Mouse (Mus musculus): ENCODE data around the gene Dpt. TPM values are rescaled to one million over a fixed set of nuclear protein-coding genes. Genes with fewer than 3 reads are reported as not detected.

Dpt gene
- total and polyA plus RNA-seq, 2 experiments from 2014 or later = 0.40 TPM; not detected in 1

DNA sequence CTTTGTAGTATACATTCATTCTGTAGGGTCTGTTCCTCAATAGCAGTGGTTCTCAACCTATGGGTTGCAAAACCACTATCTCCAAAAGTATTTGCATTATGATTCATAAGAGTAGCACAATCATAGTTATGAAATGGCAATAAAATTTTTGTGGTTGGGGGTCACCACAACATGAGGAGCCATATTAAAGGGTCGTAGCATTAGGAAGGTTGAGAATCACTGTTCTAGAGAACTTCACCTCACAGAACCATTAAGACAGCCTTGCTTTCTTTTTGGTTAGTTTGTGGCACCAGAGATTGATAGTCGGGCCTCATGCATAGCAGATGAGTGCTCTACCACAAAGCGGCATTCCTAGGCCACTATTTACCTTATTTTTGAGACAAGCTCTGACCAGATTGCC lies 68.2 kb downstream of the Dpt start:
- no peak for ATAC-seq

DNA sequence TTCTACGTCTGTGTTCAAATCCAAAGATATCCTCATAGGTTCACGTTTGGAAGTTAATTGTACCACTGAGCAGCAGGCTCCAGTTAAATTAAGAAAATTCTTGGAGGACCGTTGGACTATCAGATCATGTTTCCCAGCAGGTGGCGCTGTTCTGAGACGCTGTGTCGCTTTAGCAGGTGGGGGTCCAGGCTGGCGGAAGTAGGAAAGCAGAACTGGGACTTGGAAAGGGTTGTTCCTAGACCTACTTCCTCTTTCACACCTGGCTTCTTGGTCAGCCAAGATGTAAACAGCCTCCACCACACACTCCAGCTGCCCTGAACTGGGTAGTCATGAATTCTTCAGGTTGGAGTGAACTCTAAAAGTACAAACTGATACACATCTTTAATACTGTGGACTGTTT lies 74.2 kb downstream of the Dpt start:
- Histone ChIP-seq H3K4me3 (ENCODE audit: low read depth, low read length) (no peak overlapping the region), H3K27me3 (ENCODE audit: insufficient read depth, low read length) (no peaks in the 10 kb centered on the region), H3K9me3 (ENCODE audit: low read length) (no peaks in the 10 kb centered on the region), H3K36me3 (ENCODE audit: insufficient read depth) (no peaks in the 10 kb centered on the region), H3K27ac (ENCODE audit: low read depth, low read length) (no peak overlapping the region), H3K4me2 (ENCODE audit: low read depth) (no peak overlapping the region), H3K4me1 (ENCODE audit: insufficient read depth) (no peaks in the 10 kb centered on the region), H3K9ac (no peak overlapping the region)
- 52% methylated on average over 7 of the region's 7 CpGs for WGBS
- DNase-seq = no peak
- TF ChIP-seq CTCF (IDR thresholded peaks at IDR 0.05; ENCODE audit: low read depth) = peak; percentile 38
- ATAC-seq = no peak

More for the DNA sequence above, 68.2 kb downstream of the Dpt start:
- H3K4me2 ChIP-seq (ENCODE audit: low read depth) = no peak overlapping the region
- H3K4me1 ChIP-seq (ENCODE audit: insufficient read depth) = no peaks in the 10 kb centered on the region
- no peak overlapping the region for H3K27ac ChIP-seq (ENCODE audit: low read depth, low read length)
- H3K9me3 ChIP-seq (ENCODE audit: low read length) = no peaks in the 10 kb centered on the region
- WGBS = 91% methylated on average over 3 of the region's 3 CpGs
- no peaks in the 10 kb centered on the region for H3K36me3 ChIP-seq (ENCODE audit: insufficient read depth)
- H3K9ac ChIP-seq = no peak overlapping the region
- H3K27me3 ChIP-seq (ENCODE audit: insufficient read depth, low read length) = no peaks in the 10 kb centered on the region
- no peak for DNase-seq
- no peak overlapping the region for H3K4me3 ChIP-seq (ENCODE audit: low read depth, low read length)
- no peak for TF ChIP-seq CTCF (IDR thresholded peaks at IDR 0.05; ENCODE audit: low read depth)

Other genes starting within 250 kb of the Dpt start
- gene Xcl1, start 138.9 kb downstream of the Dpt start, total RNA-seq (2014; rRNA removed) = not detected in 2 replicates
- gene Xcl1, start 138.9 kb downstream of the Dpt start, polyA plus RNA-seq (2015; fragmentation: Nextera tagmentation; extraction: Ambion mirVana) = not detected in 2 replicates